Mouse (Mus musculus) kidney, embryonic 14.5 days (tissue): ENCODE measurements around the gene Ttn. TPM values are rescaled to one million over a fixed set of nuclear protein-coding genes. Genes with fewer than 3 reads are reported as not detected.

Experiments
- ATAC-seq: fragments of 200-750 bp; cut with Nextera tagmentation; 2 replicates; pipeline ENCODE4 v1.8.0; 2017; ENCODE audit warnings: moderate number of reproducible peaks, mild to moderate bottlenecking, moderate TSS enrichment, moderate library complexity; ENCODE audit not compliant: low FRiP score, low TSS enrichment
- H3K27ac ChIP-seq: fragments of 300-500 bp; sonication (generic); 2 replicates; pipeline ENCODE4 v1.5.1; 2014; ENCODE audit warnings: low read depth, mild to moderate bottlenecking, low read length, moderate library complexity, mixed read lengths
- H3K27me3 ChIP-seq: fragments of 300-500 bp; sonication (generic); 2 replicates; pipeline ENCODE4 v1.6.1; 2014; ENCODE audit warnings: mild to moderate bottlenecking, low read length; ENCODE audit not compliant: control insufficient read depth, insufficient read depth
- H3K36me3 ChIP-seq: fragments of 300-500 bp; sonication (generic); 2 replicates; pipeline ENCODE4 v1.6.1; 2014; ENCODE audit warnings: low read length, mixed read lengths; ENCODE audit not compliant: control insufficient read depth, insufficient read depth
- H3K4me1 ChIP-seq: fragments of 300-500 bp; sonication (generic); 2 replicates; pipeline ENCODE4 v1.6.1; 2014; ENCODE audit warnings: low read length, mixed read lengths; ENCODE audit not compliant: control insufficient read depth, insufficient read depth
- H3K4me2 ChIP-seq: fragments of 300-500 bp; sonication (generic); replicated peaks from 2 replicates; pipeline ENCODE4 v1.6.1; 2014; ENCODE audit warnings: low read depth, mild to moderate bottlenecking, low read length
- H3K4me3 ChIP-seq: fragments of 300-500 bp; sonication (generic); 2 replicates; pipeline ENCODE4 v1.5.1; 2014; ENCODE audit warnings: mild to moderate bottlenecking, low read length
- H3K9ac ChIP-seq: fragments of 300-500 bp; sonication (generic); 2 replicates; pipeline ENCODE4 v1.6.1; 2014; ENCODE audit warnings: low read depth, mild to moderate bottlenecking, low read length, moderate library complexity
- H3K9me3 ChIP-seq: fragments of 300-500 bp; sonication (generic); 2 replicates; pipeline ENCODE4 v1.6.1; 2016; ENCODE audit warnings: low read length; ENCODE audit not compliant: control insufficient read depth
- WGBS: fragments of 180-500 bp; shearing (Covaris S2); extraction: QIAGEN DNeasy Blood & Tissue Kit; methylation state at CpG from one replicate; pipeline ENCODE4 v1.1.7; 2014; 5-methylcytosine and 5-hydroxymethylcytosine counted together
- polyA plus RNA-seq: library from polyadenylated mRNA; unstranded; fragments of >200 nt; fragmentation: Nextera tagmentation; extraction: Ambion mirVana; gene quantifications from 2 replicates; pipeline ENCODE4 v1.2.1, GENCODE M21; 2014

Gene Ttn
- polyA plus RNA-seq, 1 experiment from 2014 or later: 0.23 TPM

- Histone ChIP-seq H3K27ac (no peak overlapping the region), H3K9me3 (no peaks in the 10 kb centered on the region), H3K9ac (no peak overlapping the region), H3K4me2 (no peak overlapping the region), H3K4me3 (no peak overlapping the region), H3K36me3 (no peaks in the 10 kb centered on the region), H3K27me3 (no peaks in the 10 kb centered on the region), H3K4me1 (no peaks in the 10 kb centered on the region)
- 85% methylated on average over 21 of the region's 21 CpGs for WGBS
- no peak for ATAC-seq
Measured at GRCm38 (mm10) chr2:76969637-76970036, 12.7 kb downstream of the Ttn start.

- Histone ChIP-seq H3K27me3 (no peaks in the 10 kb centered on the region), H3K4me2 (no peak overlapping the region), H3K9me3 (no peaks in the 10 kb centered on the region), H3K9ac (no peak overlapping the region), H3K4me3 (no peak overlapping the region), H3K36me3 (no peaks in the 10 kb centered on the region), H3K4me1 (no peaks in the 10 kb centered on the region), H3K27ac (no peak overlapping the region)
- ATAC-seq: peak; percentile 90; the same call in 1 of the 2 replicates
- WGBS: 32% methylated on average over 8 of the region's 8 CpGs
Measured at GRCm38 (mm10) chr2:76968919-76969318, 13.4 kb downstream of the Ttn start.

- WGBS: 77% methylated on average over 6 of the region's 6 CpGs
Measured at GRCm38 (mm10) chr2:76966582-76966981, 15.8 kb downstream of the Ttn start.

GRCm38 (mm10) chr2:76966013-76966412 is 16.3 kb downstream of the Ttn start:
- 70% methylated on average over 2 of the region's 2 CpGs for WGBS
- no peaks in the 10 kb centered on the region for H3K27me3 ChIP-seq
- H3K4me3 ChIP-seq: no peak overlapping the region
- no peaks in the 10 kb centered on the region for H3K9me3 ChIP-seq
- no peak overlapping the region for H3K4me2 ChIP-seq
- ATAC-seq: no peak
- H3K9ac ChIP-seq: no peak overlapping the region
- H3K4me1 ChIP-seq: no peaks in the 10 kb centered on the region
- no peak overlapping the region for H3K27ac ChIP-seq
- no peaks in the 10 kb centered on the region for H3K36me3 ChIP-seq

More at GRCm38 (mm10) chr2:76966582-76966981, 15.8 kb downstream of the Ttn start:
- no peaks in the 10 kb centered on the region for H3K4me1 ChIP-seq
- no peak for ATAC-seq
- H3K9me3 ChIP-seq: no peaks in the 10 kb centered on the region
- no peak overlapping the region for H3K27ac ChIP-seq
- H3K4me2 ChIP-seq: no peak overlapping the region
- H3K36me3 ChIP-seq: no peaks in the 10 kb centered on the region
- H3K27me3 ChIP-seq: no peaks in the 10 kb centered on the region
- no peak overlapping the region for H3K9ac ChIP-seq
- no peak overlapping the region for H3K4me3 ChIP-seq

- no peaks in the 10 kb centered on the region for H3K36me3 ChIP-seq
- H3K27ac ChIP-seq: no peak overlapping the region
- WGBS: 62% methylated on average over 7 of the region's 7 CpGs
- no peak overlapping the region for H3K4me3 ChIP-seq
- H3K9ac ChIP-seq: no peak overlapping the region
- H3K4me1 ChIP-seq: no peaks in the 10 kb centered on the region
- no peaks in the 10 kb centered on the region for H3K9me3 ChIP-seq
- H3K4me2 ChIP-seq: no peak overlapping the region
- no peaks in the 10 kb centered on the region for H3K27me3 ChIP-seq
- no peak for ATAC-seq
Measured at GRCm38 (mm10) chr2:76965542-76965941, 16.8 kb downstream of the Ttn start.

GRCm38 (mm10) chr2:76962045-76962432 is 20.3 kb downstream of the Ttn start:
- H3K36me3 ChIP-seq: no peaks in the 10 kb centered on the region
- H3K4me1 ChIP-seq: no peaks in the 10 kb centered on the region
- H3K27ac ChIP-seq: no peak overlapping the region
- no peak overlapping the region for H3K4me2 ChIP-seq
- no peaks in the 10 kb centered on the region for H3K27me3 ChIP-seq
- ATAC-seq: no peak
- no peak overlapping the region for H3K4me3 ChIP-seq
- 79% methylated on average over 6 of the region's 6 CpGs for WGBS
- H3K9ac ChIP-seq: no peak overlapping the region
- no peaks in the 10 kb centered on the region for H3K9me3 ChIP-seq

- Histone ChIP-seq H3K4me2 (no peak overlapping the region), H3K27me3 (no peaks in the 10 kb centered on the region), H3K9me3 (no peaks in the 10 kb centered on the region), H3K4me3 (no peak overlapping the region), H3K27ac (no peak overlapping the region), H3K36me3 (no peaks in the 10 kb centered on the region), H3K9ac (no peak overlapping the region), H3K4me1 (no peaks in the 10 kb centered on the region)
- no peak for ATAC-seq
- 91% methylated on average over 10 of the region's 10 CpGs for WGBS
Measured at GRCm38 (mm10) chr2:76961420-76962044, 20.8 kb downstream of the Ttn start.

GRCm38 (mm10) chr2:76949774-76950173 is 32.6 kb downstream of the Ttn start:
- 77% methylated on average over 7 of the region's 7 CpGs for WGBS
- Histone ChIP-seq H3K27ac (no peak overlapping the region), H3K9me3 (peaks cover under 1% of the 10 kb centered on the region; the same call in 1 of the 2 replicates), H3K36me3 (no peaks in the 10 kb centered on the region), H3K9ac (no peak overlapping the region), H3K4me1 (no peaks in the 10 kb centered on the region), H3K4me2 (no peak overlapping the region), H3K27me3 (no peaks in the 10 kb centered on the region), H3K4me3 (no peak overlapping the region)
- ATAC-seq: no peak

- no peak overlapping the region for H3K9ac ChIP-seq
- H3K27ac ChIP-seq: no peak overlapping the region
- 65% methylated on average over 10 of the region's 10 CpGs for WGBS
- H3K4me3 ChIP-seq: no peak overlapping the region
- H3K27me3 ChIP-seq: no peaks in the 10 kb centered on the region
- no peaks in the 10 kb centered on the region for H3K4me1 ChIP-seq
- no peaks in the 10 kb centered on the region for H3K36me3 ChIP-seq
- H3K9me3 ChIP-seq: no peaks in the 10 kb centered on the region
- H3K4me2 ChIP-seq: no peak overlapping the region
- ATAC-seq: no peak
Measured at GRCm38 (mm10) chr2:76938515-76938914, 43.8 kb downstream of the Ttn start.
